Mouse (Mus musculus) thymus, postnatal 10 days (tissue): Measurements from ENCODE around the gene Tgoln1.

Experiments
- DNase-seq, 2 experiments: peaks; one replicate each; pipeline ENCODE4 v3.0.0; 2021; ENCODE audit warnings: low spot score in 2 of 2

The Tgoln1 gene

GRCm38 (mm10) chr6:72630370-72630769 lies 13.6 kb upstream of the Tgoln1 start:
- no peak for DNase-seq

- no peak for DNase-seq
These were observed 10.5 kb upstream of the Tgoln1 start for GRCm38 (mm10) chr6:72627276-72627675.

- no peak for DNase-seq
These were observed 9.6 kb upstream of the Tgoln1 start for GRCm38 (mm10) chr6:72626391-72626790.

GRCm38 (mm10) chr6:72623661-72624402 lies 7.0 kb upstream of the Tgoln1 start:
- DNase-seq, result no peak

GRCm38 (mm10) chr6:72622917-72623316 lies 6.1 kb upstream of the Tgoln1 start:
- DNase-seq, result no peak

- DNase-seq, result no peak
These were observed 4.1 kb upstream of the Tgoln1 start for GRCm38 (mm10) chr6:72620920-72621319.

GRCm38 (mm10) chr6:72619734-72620532 lies 3.1 kb upstream of the Tgoln1 start:
- DNase-seq, result no peak

GRCm38 (mm10) chr6:72615561-72616375 lies 1.0 kb downstream of the Tgoln1 start:
- peak; percentile 24 to 26 for DNase-seq

- no peak for DNase-seq
These were observed 1.6 kb downstream of the Tgoln1 start for GRCm38 (mm10) chr6:72615151-72615550.

GRCm38 (mm10) chr6:72610261-72610660 lies 6.5 kb downstream of the Tgoln1 start:
- no peak for DNase-seq

- DNase-seq, result no peak
These were observed 8.1 kb downstream of the Tgoln1 start for GRCm38 (mm10) chr6:72608662-72609184.

- no peak for DNase-seq
These were observed 9.1 kb downstream of the Tgoln1 start for GRCm38 (mm10) chr6:72607676-72608075.

GRCm38 (mm10) chr6:72607060-72607459 lies 9.7 kb downstream of the Tgoln1 start:
- DNase-seq, result no peak

- no peak for DNase-seq
These were observed 12.7 kb downstream of the Tgoln1 start for GRCm38 (mm10) chr6:72604066-72604465.

- DNase-seq, result peak; percentile 67 to 84
These were observed 15.1 kb downstream of the Tgoln1 start for GRCm38 (mm10) chr6:72601732-72602131.

GRCm38 (mm10) chr6:72600771-72601170 lies 16.0 kb downstream of the Tgoln1 start:
- no peak for DNase-seq

- no peak for DNase-seq
These were observed 16.6 kb downstream of the Tgoln1 start for GRCm38 (mm10) chr6:72600216-72600615.

- peak in 1 of 2 experiments; percentile 25 for DNase-seq
These were observed 17.8 kb downstream of the Tgoln1 start for GRCm38 (mm10) chr6:72598791-72599557.

- peak; percentile 80 to 82 for DNase-seq
These were observed 18.6 kb downstream of the Tgoln1 start, which contains the start of the genes Elmod3 and Retsat for GRCm38 (mm10) chr6:72597956-72598753. Gene Elmod3 (minus strand): TSS chr6:72598413. Gene Retsat (plus strand): TSS chr6:72598475.
